Comparison of ENCODE assay signal across 25 mouse cellular contexts in genomic region chr6:18254586-18254985, GRCm38 (mm10).
A peak's percentile ranks its signal among the peaks of the same experiment; 100 is the strongest.
DNase-seq lines count a peak whose midpoint lies in the region; ATAC-seq and TF ChIP-seq lines count a peak whose summit lies in the region.
"Had no signal": no experiment of that assay in that cellular context is flagged by ENCODE, and none has a peak within 500 bp of the region (broad histone marks: within the 10 kb centered on the region; RNA-seq: fewer than 3 reads in every experiment).

No protein-coding gene starts in this region.

- no peaks in the 10 kb centered on the region for H3K9me3 ChIP-seq in midbrain, embryonic 11.5 days (ENCODE audit: control insufficient read depth, low read length)
- no peaks in the 10 kb centered on the region for H3K9me3 ChIP-seq in midbrain, embryonic 14.5 days (ENCODE audit: control insufficient read depth, low read length)
- H3K9me3 ChIP-seq in intestine, postnatal 0 days (ENCODE audit: control insufficient read depth): no peaks in the 10 kb centered on the region
- H3K9me3 ChIP-seq: embryonic facial prominence, embryonic 10.5 days; forebrain, embryonic 13.5 days; G1E; heart, embryonic 15.5 days; hindbrain, embryonic 10.5 days; intestine, embryonic 15.5 days had no signal

- no peak for TF ChIP-seq CTCF in intestine, postnatal 0 days (IDR thresholded peaks at IDR 0.05; ENCODE audit: low read depth)

- no peaks in the 10 kb centered on the region for H3K4me1 ChIP-seq in midbrain, embryonic 11.5 days (ENCODE audit: control insufficient read depth, insufficient read depth, low read length)
- no peaks in the 10 kb centered on the region for H3K4me1 ChIP-seq in midbrain, embryonic 14.5 days (ENCODE audit: control insufficient read depth, insufficient read depth, low read length)
- H3K4me1 ChIP-seq in intestine, postnatal 0 days (replicated peaks; ENCODE audit: control insufficient read depth, insufficient read depth, low read length): no peaks in the 10 kb centered on the region
- H3K4me1 ChIP-seq: embryonic facial prominence, embryonic 10.5 days; forebrain, embryonic 13.5 days; heart, embryonic 15.5 days; hindbrain, embryonic 10.5 days; intestine, embryonic 15.5 days had no signal

- no peak overlapping the region for H3K27ac ChIP-seq in midbrain, embryonic 11.5 days (ENCODE audit: low read depth, low read length)
- H3K27ac ChIP-seq in midbrain, embryonic 14.5 days (replicated peaks; ENCODE audit: low read depth, low read length): no peak overlapping the region
- H3K27ac ChIP-seq in intestine, postnatal 0 days (ENCODE audit: low read depth, low read length): no peak overlapping the region
- H3K27ac ChIP-seq: embryonic facial prominence, embryonic 10.5 days; forebrain, embryonic 13.5 days; heart, adult 2 months; heart, embryonic 15.5 days; hindbrain, embryonic 10.5 days; intestine, embryonic 15.5 days had no signal

- ATAC-seq in midbrain, embryonic 11.5 days (ENCODE audit: low FRiP score): no peak
- no peak for ATAC-seq in midbrain, embryonic 14.5 days (ENCODE audit: low FRiP score, low TSS enrichment)
- no peak for ATAC-seq in intestine, postnatal 0 days
- ATAC-seq: CD4-positive, CD25-positive, alpha-beta regulatory T cell, adult 4 months; forebrain, embryonic 13.5 days; forebrain, postnatal 0 days; intestine, embryonic 15.5 days had no signal

- WGBS in midbrain, embryonic 11.5 days: 46% methylated on average over 5 of the region's 5 CpGs
- 25% methylated on average over 5 of the region's 5 CpGs for WGBS in midbrain, embryonic 14.5 days
- WGBS in intestine, postnatal 0 days: 44% methylated on average over 5 of the region's 5 CpGs

- H3K27me3 ChIP-seq in midbrain, embryonic 11.5 days (ENCODE audit: control insufficient read depth, insufficient read depth, low read length): no peaks in the 10 kb centered on the region
- no peaks in the 10 kb centered on the region for H3K27me3 ChIP-seq in midbrain, embryonic 14.5 days (ENCODE audit: control insufficient read depth, insufficient read depth, low read length)
- no peaks in the 10 kb centered on the region for H3K27me3 ChIP-seq in intestine, postnatal 0 days (replicated peaks; ENCODE audit: control insufficient read depth, insufficient read depth, low read length)
- H3K27me3 ChIP-seq: forebrain, embryonic 13.5 days; heart, embryonic 15.5 days; intestine, embryonic 15.5 days had no signal

- no peaks in the 10 kb centered on the region for H3K36me3 ChIP-seq in midbrain, embryonic 11.5 days (ENCODE audit: control insufficient read depth, insufficient read depth, low read length)
- no peaks in the 10 kb centered on the region for H3K36me3 ChIP-seq in midbrain, embryonic 14.5 days (ENCODE audit: control insufficient read depth, insufficient read depth, low read length)
- no peaks in the 10 kb centered on the region for H3K36me3 ChIP-seq in intestine, postnatal 0 days (ENCODE audit: control insufficient read depth, insufficient read depth)
- H3K36me3 ChIP-seq: embryonic facial prominence, embryonic 10.5 days; G1E; heart, embryonic 15.5 days; hindbrain, embryonic 10.5 days; intestine, embryonic 15.5 days had no signal

- H3K4me3 ChIP-seq in midbrain, embryonic 11.5 days (ENCODE audit: low read depth, low read length): no peak overlapping the region
- H3K4me3 ChIP-seq in midbrain, embryonic 14.5 days (replicated peaks; ENCODE audit: low read depth, low read length): no peak overlapping the region
- H3K4me3 ChIP-seq in intestine, postnatal 0 days (ENCODE audit: low read depth, low read length): no peak overlapping the region
- H3K4me3 ChIP-seq: embryonic facial prominence, embryonic 10.5 days; forebrain, embryonic 13.5 days; heart, adult 2 months; heart, embryonic 15.5 days; hindbrain, embryonic 10.5 days; intestine, embryonic 15.5 days had no signal

- DNase-seq in embryo, embryonic 10 days (ENCODE audit: low spot score): peak; percentile 32
- DNase-seq in embryo, embryonic 9.5 days (ENCODE audit: extremely low spot score): no peak
- peak; percentile 83 for DNase-seq in midbrain, embryonic 11.5 days (ENCODE audit: low spot score, missing footprints)
- no peak for DNase-seq in midbrain, embryonic 14.5 days
- peak; percentile 52 for DNase-seq in mesoderm, embryonic 11.5 days (ENCODE audit: low read depth, low spot score)
- no peak for DNase-seq in layer of hippocampus, adult 11-12 months (ENCODE audit: low spot score)
- DNase-seq: adrenal gland, adult 8-10 months; adrenal gland, postnatal 36 days; B cell, adult 2 months; cerebellum, adult 18-20 months; cerebellum, adult 9-11 months; cerebellum, postnatal 36 days; forebrain, postnatal 0 days; gastrocnemius, postnatal 14 days; heart, adult 2 months; heart, postnatal 14 days had no signal

- no peak overlapping the region for H3K9ac ChIP-seq in midbrain, embryonic 11.5 days (ENCODE audit: low read length)
- H3K9ac ChIP-seq in midbrain, embryonic 14.5 days (replicated peaks; ENCODE audit: low read length): no peak overlapping the region
- H3K9ac ChIP-seq in intestine, postnatal 0 days (ENCODE audit: low read depth, low read length): no peak overlapping the region
- H3K9ac ChIP-seq: forebrain, embryonic 13.5 days; forebrain, postnatal 0 days; heart, embryonic 15.5 days; intestine, embryonic 15.5 days had no signal

- no peak overlapping the region for H3K4me2 ChIP-seq in midbrain, embryonic 11.5 days
- H3K4me2 ChIP-seq in midbrain, embryonic 14.5 days (ENCODE audit: low read length): no peak overlapping the region
- no peak overlapping the region for H3K4me2 ChIP-seq in intestine, postnatal 0 days (replicated peaks; ENCODE audit: low read depth)
- H3K4me2 ChIP-seq: forebrain, embryonic 13.5 days; heart, embryonic 11.5 days; heart, embryonic 15.5 days; intestine, embryonic 15.5 days had no signal

Comparison
In these comparisons a context has a peak if more than half of its experiments do, and no peak if none do; other contexts are left out.
1. DNase-seq: peak in embryo, embryonic 10 days (single experiment), midbrain, embryonic 11.5 days (single experiment) and mesoderm, embryonic 11.5 days (single experiment); none in embryo, embryonic 9.5 days (single experiment), midbrain, embryonic 14.5 days (single experiment) and layer of hippocampus, adult 11-12 months (single experiment).